Mouse (Mus musculus): Measurements from ENCODE around the gene Jazf1.

Gene Jazf1

DNA sequence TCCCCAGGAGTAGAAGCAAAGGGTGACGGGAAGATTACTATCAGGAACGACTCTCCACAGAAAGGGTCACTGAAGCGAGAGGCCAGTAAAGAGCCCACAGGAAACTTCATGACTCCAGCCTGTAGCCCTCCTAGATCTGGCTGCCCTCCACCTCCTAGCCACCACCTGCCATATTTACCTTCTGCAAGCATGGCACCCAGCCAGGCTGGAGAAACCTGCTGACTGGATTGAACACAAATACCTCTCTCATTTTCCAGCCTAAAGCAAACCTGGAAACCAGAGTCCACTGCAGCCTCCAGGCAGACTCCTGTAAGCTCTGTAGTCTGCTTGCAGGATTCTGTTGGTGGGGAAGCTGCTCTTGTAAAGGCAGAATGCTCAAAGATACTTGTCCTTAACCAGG, 62.4 kb downstream of the Jazf1 start:
- DNase-seq, result peak; percentile 92

DNA sequence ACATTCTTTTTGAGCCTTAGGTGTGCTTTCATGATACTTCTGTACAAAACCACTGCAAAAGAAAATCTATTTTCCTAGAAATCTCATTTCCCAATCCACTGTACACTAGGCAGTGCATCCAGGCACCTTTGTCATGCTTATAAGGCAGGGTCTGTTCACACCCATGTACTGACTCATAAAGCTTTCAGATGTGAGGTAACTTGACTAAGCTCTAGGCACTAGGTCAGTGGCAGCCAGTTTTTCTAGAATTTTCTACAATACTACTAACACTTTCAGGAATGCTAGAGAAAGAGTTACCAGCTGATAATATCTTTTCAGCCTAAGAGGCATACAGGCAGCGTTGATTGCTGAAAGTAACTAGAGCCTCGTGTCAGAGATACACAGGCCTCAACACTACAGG, 62.9 kb downstream of the Jazf1 start:
- no peak for DNase-seq

DNA sequence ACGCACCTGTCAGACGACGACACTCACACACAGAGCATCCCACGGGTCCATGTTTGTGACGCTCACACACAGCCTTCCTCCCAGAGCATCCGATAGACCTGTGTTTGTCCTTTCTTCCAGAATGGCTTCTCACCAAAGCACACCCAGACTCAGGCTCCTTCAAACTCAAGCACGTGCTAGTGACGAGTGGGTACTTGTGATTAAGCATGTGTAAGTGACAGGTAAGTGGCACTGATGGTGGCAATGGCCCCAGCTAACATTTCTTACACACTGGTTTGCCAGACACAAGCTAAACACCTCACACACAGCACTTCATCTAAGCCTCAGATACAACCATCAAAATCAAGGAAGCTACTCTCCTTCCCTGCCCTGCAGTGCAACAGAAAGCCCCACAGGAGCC, 77.6 kb downstream of the Jazf1 start:
- DNase-seq, result no peak

DNA sequence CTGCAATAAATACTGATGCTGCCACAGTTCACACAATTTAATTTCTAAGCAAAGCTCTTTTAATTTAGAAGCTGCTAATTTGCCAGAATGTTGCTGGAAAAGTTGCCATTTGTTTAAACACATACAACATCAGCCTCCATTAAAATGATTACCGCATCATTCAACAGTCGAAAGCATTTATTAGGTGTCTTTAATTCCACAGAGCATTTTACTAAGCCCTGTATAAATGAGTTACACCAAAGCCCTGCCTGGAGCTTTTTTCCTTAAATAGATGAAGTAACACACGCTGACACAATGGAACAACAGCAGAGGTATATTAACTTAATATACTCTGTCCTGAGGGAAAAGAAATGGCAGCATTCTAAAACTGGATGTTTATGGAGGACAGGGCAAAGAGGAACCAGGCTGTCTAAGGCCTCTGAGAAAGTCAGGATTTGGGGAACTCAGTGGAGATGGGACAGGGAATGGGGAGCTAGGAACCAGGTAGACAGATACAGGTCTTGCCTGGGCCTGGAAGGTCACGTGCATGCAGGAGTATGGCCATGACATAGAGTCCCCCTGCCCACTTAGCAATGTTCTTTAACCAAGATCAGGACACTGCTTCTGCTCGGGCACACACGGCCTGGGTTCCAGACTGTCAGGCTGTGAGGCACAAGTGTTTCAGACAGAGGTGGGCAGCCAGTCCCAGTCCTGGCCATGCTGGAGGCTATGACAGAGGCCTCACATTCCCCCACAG, 80.4 kb downstream of the Jazf1 start:
- DNase-seq, result no peak

DNA sequence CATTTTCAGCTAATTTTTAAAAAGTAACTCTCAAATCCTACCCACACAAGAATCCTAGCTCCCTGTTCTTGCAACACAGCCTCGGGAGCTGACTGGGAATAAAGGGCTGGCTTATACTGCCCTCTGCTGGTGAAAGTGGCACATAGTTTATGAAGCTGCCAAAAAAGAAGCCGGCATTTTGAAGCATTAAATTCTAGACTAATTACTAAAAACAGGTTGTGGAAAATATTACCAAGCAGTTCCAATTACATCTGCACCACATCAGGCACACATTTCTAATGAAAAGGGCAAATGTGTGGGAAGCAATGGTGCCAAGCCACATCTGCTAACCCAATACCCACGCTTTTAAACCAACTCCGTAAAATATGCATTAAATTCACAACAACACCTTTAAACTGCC, 81.0 kb downstream of the Jazf1 start:
- no peak for DNase-seq

DNA sequence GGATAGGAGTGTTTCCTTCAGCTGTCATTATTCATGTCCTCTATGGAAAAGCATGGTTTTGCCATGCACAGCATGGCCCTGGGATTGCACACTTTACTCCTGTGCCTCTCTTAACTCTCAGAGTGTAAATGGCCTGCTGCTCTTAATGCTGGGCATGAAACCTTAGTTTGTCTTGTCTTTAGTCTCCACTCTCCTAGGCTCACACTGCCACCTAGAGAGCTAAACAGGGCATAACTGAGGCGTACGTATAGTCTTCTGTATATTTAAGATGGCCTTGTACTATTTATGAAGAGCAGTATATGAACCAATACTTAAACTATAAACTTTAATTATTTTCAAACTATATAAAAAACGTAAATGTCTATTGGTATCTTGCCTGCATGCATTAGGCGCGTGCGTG, 86.3 kb downstream of the Jazf1 start:
- no peak for DNase-seq

DNA sequence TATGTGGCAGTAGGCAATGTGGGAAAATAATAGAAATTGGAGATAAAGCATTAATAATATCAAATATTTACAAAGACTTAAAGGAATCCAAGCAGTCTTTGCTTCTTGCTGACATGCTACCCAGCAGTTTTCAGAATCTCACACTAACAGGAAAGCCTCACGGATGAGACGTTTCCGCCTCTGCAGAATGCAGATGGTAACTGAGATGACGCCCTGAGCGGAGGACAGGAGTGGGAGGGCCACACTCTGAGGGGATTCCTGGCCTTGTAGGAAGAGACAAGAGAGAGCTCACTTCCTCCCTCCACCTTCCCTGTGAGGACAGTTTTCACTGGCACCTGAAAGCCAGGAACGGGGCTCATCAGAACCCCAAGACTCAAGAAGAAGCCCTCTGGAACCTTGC, 88.9 kb downstream of the Jazf1 start:
- DNase-seq, result no peak

DNA sequence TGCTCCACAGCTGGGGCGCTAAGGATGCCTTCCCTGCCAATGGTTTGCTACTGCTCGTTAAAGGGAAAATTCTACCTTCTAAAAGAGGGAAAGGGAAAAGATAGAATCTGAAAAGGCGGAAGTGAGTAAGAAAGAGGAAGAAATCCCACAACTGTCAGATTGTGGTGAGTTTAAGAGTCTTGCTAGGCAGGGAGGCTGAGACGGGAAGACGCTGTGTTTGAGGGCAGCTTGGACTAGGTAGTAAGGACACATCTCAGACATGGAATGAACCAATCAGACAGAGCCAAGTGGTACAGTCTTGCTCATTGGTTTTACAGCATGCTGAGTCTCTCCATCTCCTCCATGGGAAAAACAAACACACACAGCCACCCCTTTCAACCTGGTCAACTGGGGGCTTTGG, 95.1 kb downstream of the Jazf1 start:
- DNase-seq, result no peak

DNA sequence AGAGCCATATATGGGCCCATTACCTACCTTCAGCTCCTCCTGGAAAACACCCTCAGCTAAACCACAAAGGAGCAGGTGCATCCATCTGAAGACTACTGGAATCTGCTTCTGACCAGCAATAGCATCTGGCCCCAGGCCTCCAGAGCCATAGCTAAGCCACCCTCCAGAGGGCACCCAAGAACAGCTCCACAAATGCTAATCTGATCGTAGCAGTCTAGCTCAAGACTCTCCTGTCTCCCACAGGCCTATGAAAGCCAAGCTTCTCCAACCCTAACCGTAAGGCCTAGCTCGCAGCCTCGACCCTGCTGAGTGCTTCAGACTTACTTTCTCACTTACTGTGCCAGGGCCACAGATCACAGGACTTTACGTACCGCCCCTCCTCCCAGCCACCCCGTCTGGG, 96.3 kb downstream of the Jazf1 start:
- no peak for DNase-seq

DNA sequence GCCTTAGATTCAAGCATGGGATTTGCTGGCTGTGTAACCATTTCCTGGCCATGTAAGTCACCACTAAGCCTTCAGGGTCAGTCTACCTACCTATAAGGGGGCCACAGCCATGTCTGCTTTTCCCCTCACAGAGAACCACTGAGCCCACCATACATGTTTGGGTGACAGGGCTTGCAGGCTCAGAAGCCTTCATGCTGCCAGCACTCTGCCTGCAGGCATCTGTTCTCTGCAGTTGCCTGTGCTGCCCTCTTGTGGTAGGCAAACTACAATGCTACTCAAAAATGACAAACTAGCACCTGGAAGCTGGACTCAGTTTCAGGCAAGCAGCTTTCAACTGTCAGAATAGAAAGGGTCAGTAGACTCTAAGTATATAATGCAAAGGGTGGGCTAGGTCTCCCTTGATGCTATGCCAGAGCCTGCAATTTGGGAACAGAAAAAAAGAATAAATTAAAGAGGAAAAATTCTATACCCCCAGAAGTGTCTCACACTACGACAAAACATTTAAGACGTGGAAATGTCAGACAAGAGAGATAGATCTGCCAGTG, 98.6 kb downstream of the Jazf1 start:
- peak; percentile 71 for DNase-seq

DNA sequence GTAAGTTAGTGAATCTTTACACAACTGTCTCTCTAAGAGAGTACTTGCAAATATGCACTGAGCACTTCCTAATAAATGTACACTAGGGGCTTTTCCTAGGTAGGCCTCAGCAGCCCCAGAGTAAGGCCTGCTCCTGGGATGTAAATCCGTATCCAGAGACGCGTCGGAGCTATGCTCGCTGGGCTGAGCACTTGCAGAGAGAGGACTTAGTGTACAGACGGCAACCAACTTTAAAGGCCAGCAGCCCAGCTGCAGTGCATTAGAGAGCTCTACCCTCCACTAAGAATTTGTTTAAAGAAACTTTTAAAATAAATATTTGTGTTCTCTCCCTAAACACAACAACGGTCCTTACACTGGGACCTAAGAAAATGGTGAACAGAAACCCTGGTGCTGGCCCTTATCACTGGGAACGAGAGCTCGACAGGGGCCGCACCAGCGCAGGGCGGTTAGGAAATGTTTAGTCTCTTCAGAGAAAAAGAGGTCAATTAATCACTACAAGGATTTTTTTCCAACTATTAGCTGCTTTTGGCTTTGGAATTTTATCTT, 100.0 kb downstream of the Jazf1 start:
- no peak for DNase-seq

DNA sequence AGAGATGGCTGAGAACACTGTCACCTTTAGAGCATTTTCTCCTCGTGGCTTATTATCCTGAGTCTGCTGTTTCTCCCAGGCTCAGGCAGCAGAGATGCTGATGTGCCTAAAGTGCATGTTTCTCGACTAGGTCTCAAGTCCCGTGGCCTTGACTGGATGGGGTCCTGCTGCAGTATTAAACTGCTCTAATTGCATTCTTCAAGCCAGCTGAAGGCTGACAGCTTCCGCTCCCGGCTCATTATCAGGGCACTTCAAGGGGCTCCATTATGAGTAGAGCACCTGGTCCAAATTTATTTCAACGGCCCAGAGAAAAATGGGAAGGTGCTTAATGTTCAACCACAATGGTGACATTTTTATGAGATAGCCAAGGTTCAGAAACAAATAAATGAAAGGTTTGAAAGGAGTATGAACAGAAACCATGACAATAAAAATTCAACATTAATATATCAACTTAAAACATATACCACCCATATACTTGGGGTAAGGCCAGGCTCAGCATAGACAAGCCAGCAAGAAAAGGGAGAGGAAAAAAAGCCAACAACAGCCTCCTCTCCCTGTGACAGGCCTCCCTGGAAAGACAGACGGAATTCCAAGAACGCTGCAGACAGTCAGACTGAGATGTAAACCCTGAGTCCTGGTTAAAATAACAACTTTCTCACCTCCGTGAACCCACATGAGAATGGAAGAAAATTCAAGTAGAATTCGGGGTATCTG, 100.7 kb downstream of the Jazf1 start:
- no peak for DNase-seq

DNA sequence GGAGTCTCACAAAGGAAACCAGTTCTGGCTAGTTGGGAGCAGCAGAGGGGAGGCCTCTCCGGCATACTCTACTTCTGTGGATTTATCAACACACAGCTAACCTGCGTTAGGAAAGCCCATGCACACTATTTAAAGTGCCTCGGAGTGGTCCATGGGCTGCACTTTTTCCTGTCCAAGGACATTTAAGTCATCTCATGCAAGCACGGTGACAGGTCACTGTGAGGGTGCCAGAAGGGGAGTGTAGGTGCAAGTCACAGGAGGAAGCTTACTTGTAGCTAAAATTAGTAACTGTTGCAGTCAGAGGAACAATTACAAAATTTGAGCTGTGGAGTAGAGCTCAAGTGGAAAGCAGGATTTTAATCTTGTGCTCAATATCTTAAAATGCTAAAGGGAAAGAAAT, 102.4 kb downstream of the Jazf1 start:
- DNase-seq, result no peak

DNA sequence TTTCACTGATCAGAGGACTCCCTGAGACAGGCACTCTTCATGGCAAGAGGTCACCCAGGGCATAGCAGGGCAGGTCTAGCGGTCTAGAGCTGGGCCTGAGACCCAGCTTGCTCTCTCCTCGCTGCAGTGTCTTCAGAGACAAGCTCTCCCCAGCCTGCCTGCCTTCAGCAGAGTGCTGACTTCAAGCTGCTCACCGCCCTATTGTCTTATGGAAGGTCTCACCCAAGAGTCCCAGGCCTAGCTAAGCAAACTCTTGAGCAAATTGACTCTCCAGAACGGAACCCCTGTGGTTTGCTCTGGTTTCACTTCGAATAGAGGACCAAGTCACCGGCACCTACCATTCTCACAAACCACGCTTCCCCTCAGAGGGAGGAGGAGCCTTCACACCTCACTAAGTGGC, 103.1 kb downstream of the Jazf1 start:
- DNase-seq, result no peak

DNA sequence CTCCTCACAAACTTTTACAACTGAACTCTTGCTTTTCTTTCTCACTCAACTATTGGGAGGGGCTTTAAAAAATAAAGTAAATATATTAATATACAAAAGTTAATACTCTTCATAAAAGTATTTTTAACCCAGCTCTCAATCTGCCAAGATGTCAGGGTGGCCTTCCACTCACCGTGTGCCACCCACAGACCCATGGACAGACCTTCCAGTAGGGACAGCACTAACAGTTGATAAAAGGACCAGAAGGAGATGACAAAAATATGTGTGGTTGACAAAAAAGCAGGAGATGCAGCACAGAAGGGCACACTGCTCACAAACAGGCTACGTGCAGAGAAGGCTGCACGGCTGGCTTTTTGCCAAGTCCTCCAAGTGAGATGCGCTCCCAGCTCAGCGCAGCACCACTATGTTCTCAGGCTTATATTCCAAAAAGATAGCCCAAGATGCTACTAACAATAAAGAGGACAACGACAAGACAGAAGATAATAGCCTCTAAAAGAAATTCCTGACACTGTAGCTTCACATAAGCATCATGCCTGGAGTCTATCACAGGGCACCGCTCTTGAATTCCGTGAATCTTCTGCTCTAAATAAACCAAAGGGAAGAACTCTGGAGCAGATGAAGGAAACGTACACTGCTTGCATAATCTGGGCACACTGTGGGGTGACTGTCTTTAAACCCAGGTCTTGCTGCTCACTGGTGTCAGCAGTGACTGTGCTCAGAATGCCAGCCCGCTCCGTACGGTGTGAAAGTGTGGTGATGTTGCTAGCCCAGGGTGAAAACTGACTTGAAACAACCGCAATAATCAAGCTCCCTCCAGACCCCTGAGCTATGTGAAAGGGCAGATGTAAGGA, 104.4 kb downstream of the Jazf1 start:
- DNase-seq, result peak; percentile 70

DNA sequence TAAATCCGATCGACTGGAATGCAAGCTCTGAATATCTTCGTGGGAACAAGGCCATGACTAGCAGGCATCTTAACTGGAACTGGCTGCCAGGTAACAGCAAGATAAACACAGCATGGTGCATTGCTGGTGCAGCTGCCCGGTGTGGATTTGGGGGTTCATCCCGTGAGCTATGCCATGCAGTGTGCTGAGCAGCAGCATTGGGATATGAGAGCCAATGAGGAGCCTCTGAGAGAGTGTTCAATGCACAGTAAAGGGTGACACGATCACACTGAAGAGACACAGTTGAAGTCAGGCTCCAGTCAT, 105.0 kb downstream of the Jazf1 start:
- peak; percentile 51 for DNase-seq

DNA sequence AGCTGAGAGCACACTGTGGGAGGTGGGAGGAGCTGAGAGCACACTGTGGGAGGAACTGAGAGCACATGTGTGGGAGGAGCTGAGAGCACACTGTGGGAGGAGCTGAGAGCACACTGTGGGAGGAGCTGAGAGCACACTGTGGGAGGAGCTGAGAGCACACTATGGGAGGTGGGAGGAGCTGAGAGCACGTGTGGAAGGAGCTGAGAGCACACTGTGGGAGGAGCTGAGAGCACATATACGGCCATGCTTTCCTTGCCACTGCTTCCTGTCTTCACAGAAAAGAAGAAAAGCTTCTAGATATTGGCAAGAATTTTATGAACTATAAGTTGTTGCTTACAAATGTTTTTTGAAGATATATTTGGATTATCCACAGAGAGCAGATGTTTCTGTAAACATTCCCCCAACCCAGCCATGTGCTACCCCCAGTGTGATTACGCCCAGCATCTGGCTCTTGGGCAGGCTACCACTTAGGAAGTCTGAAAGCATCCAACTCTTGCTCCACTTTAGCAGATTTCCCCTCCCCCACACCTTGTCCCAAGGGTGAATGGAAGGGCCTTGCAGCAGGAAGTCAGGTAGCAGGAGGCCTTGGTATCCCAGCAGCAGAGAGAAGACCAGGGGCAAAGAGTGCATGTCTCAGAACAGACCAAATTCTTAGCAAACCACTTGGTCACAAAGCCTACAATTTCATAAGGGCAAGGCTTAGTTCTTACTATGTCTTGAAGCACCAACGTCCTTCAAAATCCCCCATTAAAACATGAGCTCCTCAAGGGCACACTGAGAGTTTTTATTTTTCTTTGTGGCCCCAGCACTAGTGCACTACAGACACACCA, 105.6 kb downstream of the Jazf1 start:
- DNase-seq, result no peak

DNA sequence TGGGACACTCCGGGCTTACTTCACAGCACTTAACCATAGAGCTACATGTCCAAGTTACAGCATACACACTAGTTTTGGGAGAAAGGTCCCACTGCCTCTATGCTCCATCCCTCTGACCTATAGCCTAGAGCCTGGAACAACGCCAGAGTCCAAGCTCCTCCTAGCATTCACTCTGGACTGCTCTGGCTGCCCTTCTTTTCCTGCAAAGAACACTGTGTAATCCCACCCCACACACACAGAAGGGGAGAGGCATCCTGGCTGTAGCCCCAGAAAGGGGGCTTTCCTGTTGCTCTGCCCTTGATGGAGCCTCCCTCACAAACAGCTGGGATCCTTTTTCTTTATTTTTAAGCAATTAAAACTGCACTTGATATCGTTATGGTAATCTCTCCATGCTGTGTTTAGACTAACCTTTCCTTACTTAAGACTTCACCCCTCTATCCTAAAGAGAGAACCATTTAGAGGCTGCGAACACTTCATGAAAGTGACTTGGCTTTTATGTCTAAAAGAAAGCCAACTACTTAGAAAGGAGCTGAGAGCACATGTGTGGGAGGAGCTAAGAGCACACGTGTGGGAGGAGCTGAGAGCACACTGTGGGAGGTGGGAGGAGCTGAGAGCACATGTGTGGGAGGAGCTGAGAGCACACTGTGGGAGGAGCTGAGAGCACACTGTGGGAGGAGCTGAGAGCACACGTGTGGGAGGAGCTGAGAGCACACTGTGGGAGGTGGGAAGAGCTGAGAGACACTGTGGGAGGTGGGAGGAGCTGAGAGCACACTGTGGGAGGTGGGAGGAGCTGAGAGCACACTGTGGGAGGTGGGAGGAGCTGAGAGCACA, 106.6 kb downstream of the Jazf1 start:
- no peak for DNase-seq

DNA sequence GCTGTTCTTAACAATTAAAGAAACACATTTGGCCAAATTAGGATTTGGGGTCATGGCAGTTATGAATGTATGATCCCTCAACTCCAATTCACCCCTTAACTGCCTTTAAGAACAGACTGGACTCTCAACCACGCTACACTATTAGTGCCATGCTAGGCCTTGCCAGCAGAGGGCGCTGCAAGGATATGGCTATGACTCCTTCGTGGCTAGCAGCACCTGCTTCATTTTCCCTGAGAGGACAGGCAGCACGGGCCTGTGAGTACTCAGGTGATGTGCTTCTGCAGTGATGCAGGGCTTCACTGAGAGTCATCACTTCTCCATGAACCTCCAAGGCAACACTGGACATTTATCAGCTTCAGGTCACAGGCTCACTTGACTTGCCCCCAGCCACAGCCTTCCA, 110.7 kb downstream of the Jazf1 start:
- peak; percentile 84 for DNase-seq

DNA sequence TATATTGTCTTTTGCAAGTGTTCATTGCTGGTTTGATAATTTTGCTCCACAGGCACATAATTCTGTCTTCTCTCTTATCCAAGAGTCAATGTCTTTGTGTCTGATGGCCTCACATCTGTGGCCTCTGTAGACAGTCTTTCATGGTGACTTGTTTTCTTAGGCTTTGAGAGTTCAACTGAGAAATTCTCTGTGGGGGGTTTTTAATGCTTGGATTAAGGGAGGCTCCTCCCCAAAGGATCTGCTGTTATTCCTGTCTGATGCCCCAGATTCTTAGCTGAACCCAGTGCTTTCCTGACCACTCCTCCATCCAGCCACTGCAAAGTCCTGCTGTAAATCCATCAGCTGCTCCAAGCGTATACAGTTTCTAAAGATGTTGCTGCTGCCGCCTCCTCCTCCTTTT, 112.3 kb downstream of the Jazf1 start:
- DNase-seq, result no peak

DNA sequence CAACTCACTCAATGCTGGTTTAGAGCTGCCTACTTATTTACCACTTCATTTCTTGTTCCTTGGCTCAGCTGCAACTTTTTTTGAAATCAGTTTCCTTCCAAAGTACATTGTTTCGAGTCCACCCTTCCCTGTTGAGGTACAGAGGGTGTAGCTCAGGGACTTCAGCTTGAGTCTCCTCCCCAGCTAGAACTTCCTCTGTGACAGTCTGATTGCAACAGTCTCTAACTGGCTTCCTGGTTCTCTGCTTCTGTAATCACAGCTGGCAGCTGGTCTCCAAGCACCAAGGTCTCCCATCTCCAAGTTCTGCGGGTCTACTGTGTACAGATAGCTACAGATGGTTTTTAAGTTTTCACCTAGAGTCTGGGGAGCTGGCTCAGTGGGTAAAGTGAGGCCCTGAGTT, 113.1 kb downstream of the Jazf1 start:
- DNase-seq, result no peak

DNA sequence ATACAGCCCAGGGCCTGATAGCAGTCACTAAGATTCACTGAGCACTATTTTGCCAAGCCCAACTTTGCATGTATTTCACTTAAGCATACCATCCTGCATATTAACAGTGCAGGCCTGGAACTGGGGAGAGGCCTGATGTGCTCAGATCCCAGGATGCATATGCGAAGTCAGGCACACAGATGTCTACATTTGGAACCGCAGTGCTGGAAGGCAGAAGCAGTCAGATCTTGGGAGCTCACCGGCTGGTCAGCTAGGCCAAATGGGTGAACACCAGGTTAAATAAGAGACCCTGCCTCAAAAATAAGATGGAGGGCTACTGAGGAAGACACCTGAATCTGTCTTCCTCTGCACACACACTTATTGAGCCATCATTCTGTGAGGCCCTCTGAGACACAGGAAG, 113.6 kb downstream of the Jazf1 start:
- DNase-seq, result no peak
